Mouse (Mus musculus): ENCODE data around the gene Fibcd1.

Fibcd1 gene

DNA sequence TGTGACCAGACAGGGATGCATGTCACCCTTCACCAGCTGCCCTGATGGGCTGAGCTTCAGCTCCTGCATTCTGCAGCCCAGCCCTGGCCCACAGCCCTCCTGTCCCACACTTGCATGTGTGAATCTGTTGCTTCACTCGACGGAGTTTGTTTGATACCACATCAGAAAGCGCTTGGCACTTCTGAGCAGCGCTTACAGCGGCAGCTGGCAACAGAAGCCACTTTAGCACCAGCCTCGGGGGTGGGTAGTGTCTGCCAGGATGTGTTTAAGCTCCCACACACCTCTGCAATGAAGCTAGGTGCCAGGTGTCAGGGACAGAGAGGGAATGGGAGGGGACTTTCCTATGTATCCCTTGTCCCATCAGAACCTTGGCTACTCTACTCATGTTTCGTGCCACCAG, 31.1 kb downstream of the Fibcd1 start:
- DNase-seq (ENCODE audit: extremely low read depth, insufficient read length, low spot score) = no peak

DNA sequence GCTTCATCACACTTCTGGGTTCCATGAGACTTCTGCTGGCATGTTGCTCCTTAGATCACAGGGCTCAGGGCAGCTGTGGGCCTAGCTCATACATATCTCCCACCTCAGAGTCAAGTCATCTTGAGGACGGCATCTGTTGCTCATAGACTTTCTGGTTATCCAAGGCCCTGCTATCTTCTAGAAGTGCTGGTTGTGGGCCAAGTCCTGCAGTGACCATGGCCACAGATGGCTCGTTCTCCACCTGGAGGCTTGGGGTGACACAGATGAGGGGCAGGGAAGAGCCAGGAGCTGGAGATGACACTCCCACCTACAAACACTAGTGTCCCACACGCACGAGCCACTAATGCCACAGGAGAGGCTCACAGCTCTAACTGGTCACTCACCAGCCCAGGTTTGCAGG, 32.2 kb downstream of the Fibcd1 start:
- no peak for DNase-seq (ENCODE audit: extremely low read depth, insufficient read length, low spot score)

GRCm38 (mm10) chr2:31811086-31811958, 34.5 kb downstream of the Fibcd1 start:
- peak; percentile 84 for DNase-seq (ENCODE audit: extremely low read depth, insufficient read length, low spot score)

GRCm38 (mm10) chr2:31810444-31810843, 35.4 kb downstream of the Fibcd1 start, which contains the start of gene Qrfp:
Gene Qrfp, minus strand, starts transcription at chr2:31810580.
- DNase-seq (ENCODE audit: extremely low read depth, insufficient read length, low spot score) = peak; percentile 63

DNA sequence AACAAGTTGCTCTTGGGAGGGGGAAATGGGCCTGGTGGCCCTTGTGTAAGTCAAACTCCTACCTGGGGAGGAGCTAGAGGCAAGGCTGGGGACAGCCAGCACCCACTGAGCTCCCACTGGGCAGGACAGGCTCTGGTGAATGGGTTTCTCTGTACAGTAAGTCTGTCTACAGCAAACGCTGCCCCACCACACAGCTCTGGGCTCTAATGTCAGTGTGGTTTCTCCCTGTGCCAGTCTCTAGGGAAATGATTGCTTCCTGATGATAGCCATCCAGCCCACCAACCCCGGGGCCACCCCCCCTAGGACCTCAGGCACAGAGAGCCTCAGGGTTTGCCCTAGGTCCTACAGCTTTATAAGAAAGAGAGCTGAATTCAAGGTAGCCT, 36.5 kb downstream of the Fibcd1 start:
- DNase-seq (ENCODE audit: extremely low read depth, insufficient read length, low spot score) = peak; percentile 55

DNA sequence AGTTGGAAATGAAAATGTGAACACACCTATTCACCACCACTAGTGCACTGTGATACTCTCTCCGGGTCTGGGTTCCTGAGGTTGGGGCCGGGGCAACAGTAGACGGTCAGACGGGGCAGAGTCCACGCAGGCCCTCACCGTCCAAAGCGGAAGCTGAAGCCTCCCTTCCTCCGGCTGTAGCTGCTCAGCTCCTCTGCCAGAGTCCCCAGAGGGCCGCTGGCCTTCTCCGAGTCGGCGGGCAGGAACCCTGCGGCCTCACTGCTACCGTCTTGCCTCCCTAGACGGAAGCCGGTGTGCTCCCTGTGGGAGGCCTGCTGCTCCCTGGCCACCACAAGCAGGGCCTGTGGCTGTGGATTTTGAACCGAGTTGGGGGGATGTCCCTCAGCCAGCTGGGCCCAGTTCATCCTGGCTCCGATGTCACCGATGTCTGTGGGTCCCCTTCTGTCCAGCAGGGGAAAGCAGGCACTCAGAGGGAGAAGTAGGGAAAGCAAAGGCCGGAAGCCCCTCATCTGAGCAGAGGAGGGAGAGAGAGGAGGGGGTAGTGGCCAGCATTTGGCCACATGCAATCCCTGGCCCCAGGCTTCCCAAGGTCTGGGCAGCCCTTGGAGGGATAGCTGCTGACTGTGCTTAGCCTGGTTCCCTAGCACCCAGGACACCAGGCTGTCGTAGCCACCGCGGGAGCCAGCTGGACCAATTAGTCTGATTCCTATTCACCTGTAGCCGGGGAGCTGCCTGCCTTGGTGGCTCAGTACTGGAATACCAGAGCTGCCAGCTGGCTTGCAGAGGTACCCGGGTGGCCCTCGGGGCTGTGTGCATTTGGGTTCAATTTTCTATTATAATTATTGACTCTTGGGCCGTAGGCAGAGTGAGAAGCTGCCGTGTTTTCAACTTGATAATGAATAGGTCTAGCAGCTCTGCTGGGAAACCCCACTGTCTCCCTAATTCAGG, 37.1 kb downstream of the Fibcd1 start:
- DNase-seq (ENCODE audit: extremely low read depth, insufficient read length, low spot score) = peak; percentile 47

GRCm38 (mm10) chr2:31806639-31807382, 39.0 kb downstream of the Fibcd1 start:
- no peak for DNase-seq (ENCODE audit: extremely low read depth, insufficient read length, low spot score)

- peak; percentile 69 for DNase-seq (ENCODE audit: extremely low read depth, insufficient read length, low spot score)
Measured at GRCm38 (mm10) chr2:31803480-31803879, 42.3 kb downstream of the Fibcd1 start.

DNA sequence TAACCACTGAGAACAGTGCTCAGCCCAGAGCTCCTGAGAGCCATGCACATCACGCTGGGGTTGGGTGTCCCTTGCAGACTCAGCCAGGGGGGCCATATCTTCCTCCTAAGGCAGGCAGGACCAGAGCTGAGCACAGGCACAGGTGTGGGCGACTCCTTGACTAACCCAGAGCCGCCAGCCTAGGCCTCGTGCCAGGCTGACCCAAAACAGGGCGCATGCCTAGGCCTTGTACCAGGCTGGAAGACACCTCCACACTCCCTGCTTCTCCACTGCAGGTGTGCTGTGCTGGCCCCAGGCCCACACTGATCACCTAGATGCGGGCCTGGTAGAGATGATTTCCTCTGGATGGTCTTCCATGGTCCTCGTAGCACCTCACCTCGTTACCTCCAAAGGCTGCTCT, 43.0 kb downstream of the Fibcd1 start:
- DNase-seq (ENCODE audit: extremely low read depth, insufficient read length, low spot score) = no peak

DNA sequence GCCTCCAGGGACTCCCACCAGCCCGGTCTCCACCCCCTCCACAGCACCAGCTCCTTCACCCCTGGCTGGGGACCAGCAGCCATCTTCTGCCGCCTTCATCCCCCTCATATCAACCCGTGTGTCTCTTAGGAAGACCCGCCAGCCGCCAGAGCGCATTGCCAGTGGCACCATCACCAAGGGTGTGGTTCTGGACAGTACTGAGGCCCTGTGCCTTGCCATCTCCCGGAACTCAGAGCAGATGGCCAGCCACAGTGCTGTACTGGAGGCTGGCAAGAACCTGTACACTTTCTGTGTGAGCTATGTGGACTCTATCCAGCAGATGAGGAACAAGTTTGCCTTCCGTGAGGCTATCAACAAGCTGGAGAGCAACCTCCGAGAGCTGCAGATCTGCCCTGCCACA, 44.4 kb downstream of the Fibcd1 start:
- DNase-seq (ENCODE audit: extremely low read depth, insufficient read length, low spot score) = no peak

DNA sequence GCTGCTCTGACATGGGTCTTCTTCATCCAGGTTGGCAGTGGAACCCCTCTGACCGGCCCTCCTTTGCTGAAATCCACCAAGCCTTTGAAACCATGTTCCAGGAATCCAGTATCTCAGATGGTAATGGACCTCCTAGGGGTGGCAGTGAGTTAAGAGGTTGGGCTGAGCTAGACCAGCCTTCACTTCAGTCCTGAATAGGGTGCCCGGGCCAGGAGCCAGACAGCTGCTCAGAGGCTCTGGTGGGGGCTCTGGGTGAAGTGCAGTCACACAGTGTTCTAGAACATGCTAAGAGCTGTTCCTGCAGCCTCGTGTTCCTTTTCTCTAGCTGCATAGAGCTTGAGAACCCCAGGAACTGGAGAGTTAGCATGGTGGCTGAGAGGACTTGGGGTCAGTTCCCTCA, 48.9 kb downstream of the Fibcd1 start:
- no peak for DNase-seq (ENCODE audit: extremely low read depth, insufficient read length, low spot score)

DNA sequence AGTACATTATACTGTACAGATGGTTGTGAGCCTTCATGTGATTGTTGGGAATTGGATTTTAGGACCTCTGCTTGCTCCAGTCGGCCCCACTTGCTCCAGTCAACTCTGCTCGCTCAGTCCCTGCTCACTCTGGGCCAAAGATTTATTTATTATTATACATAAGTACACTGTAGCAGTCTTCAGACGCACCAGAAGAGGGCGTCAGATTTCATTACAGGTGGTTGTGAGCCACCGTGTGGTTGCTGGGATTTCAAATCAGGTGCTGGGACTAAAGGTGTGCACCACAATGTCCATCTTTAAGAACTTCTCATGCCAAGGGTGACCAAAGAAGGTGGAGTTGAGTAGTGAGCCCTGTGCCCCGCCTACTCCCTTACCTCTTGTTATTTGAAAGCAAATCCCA, 53.2 kb downstream of the Fibcd1 start:
- no peak for DNase-seq (ENCODE audit: extremely low read depth, insufficient read length, low spot score)

DNA sequence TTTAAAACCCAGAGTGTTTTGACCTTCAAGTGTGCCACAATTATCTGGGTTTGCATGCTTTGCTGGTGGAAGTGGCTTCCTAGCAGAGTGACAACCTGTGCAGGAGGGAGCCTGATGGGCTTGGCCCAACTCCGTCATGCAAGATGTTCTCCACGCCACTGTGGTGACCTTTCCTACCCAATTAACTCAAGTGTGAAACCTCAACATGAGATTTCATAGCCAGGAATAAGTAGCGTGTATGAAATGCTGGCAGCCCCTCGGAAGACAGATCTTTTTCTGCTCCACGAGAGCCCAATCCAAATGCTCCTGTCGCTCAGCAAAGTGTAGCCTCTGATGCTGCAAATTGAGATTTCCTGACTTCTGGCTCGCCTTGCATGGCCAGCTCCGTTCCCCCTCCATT, 54.5 kb downstream of the Fibcd1 start:
- no peak for DNase-seq (ENCODE audit: extremely low read depth, insufficient read length, low spot score)

DNA sequence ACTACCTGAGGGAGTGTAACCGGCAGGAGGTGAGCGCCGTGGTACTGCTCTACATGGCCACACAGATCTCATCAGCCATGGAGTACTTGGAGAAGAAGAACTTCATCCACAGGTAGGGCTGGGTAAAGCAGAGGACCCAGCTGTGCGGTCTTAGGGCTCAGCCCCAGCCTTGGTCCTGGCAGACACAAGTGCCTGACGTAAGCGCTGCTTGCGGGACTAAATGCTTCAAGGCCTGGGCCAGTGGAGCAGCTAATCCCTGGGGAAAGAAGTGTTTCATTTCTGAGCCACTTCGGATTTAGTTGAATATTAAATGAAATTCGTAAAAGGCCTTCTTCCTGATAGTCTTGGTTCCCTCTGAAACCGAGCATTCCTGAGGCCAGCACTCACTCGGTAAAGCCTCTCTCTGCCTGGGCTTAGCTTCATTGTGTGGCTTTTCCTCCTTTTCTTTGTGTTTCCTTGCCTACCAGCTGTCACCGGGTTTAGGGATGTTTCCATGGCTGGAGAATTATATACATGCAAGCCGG, 55.0 kb downstream of the Fibcd1 start:
- no peak for DNase-seq (ENCODE audit: extremely low read depth, insufficient read length, low spot score)

DNA sequence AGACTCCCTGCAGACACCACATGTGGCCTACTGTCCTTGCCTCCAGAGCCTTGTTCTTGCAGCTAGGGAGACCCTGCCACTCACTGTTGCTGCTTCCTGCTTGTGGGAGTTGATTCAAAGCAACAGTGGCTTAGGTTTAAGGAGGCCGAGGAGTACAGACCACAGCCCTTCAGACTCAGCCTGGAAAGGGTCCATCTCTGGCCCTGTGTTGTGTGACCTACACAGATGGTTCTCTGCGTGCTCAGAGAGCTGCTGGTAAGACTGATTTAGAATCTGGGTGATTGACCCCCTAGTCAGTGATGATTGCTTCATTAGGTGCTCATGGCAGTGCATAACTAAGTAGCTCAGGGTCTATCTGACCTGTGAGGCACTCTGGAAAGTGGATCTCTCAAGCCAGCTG, 56.6 kb downstream of the Fibcd1 start:
- DNase-seq (ENCODE audit: extremely low read depth, insufficient read length, low spot score) = no peak

GRCm38 (mm10) chr2:31788227-31788626, 57.6 kb downstream of the Fibcd1 start:
- no peak for DNase-seq (ENCODE audit: extremely low read depth, insufficient read length, low spot score)

DNA sequence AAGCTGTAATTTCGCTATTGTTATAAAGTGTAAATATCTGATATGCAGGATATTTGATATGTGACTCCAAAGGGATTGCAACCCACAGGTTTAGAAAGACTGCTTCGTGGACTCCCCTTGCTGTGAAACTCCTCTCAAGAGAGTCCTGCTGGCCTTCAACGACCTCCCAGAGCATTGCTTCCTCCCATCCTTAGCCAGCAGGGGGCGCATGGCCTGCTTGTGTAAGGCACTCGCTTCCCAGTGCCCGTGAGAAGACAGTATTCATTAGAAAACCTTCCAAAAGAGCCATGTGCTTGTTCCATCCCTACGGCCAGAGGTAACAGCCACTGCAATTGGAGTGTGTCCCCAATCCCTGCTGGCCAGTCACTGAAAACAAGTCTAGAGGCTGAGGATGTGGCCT, 58.8 kb downstream of the Fibcd1 start:
- DNase-seq (ENCODE audit: extremely low read depth, insufficient read length, low spot score) = no peak

- DNase-seq (ENCODE audit: extremely low read depth, insufficient read length, low spot score) = no peak
Measured at GRCm38 (mm10) chr2:31785074-31785473, 60.7 kb downstream of the Fibcd1 start.

DNA sequence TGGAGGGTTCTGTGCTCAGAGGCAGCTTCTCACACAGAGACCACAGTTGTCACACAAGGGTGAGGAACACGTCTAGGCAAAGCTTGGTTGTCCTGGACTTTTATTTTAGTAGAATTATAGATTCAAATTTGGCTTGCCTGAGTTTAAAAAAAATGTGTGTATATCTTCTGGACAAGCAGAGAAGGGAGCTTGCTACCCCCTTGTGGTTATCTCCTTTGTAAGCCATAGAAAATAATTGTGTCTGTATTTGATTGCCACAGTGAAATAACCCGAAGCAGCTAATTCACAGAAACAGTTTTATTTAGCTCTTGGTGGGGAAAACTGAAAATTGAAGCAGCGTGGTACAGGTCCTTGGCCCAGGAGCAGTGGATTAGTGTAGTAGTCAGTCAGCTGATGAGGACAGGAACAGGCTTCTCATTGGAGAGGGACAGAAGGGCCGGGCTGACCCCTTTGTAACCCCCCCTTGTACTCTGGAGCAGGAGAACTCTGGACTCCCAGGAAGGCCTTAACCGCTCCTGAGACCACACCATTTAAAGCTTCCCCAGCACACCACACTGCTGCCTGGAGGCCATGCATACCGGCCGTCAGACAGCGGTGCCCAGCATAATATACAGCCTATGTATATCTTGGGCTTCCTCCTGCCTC, 62.7 kb downstream of the Fibcd1 start:
- no peak for DNase-seq (ENCODE audit: extremely low read depth, insufficient read length, low spot score)

DNA sequence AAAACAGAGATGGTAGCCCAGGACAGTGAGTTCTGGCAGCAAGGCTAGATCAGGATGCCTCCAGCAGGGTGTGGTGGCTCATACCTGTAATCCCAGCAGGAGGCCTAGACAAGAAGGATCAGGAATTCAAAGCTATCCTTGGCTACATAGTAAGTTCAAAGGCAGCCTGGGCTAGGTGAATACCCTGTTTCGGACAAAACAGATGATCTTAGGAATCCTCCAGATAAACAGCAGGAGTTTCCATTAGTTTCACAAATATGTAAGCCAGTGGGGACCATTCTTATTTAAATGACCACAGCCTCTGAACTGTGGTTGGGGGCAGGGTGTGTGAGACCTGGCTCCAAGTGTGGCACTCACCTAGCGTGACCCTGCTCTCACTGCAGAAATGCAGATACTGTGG, 66.5 kb downstream of the Fibcd1 start:
- DNase-seq (ENCODE audit: extremely low read depth, insufficient read length, low spot score) = no peak

All from 3134 (cell line).